Mouse (Mus musculus): ENCODE measurements around the gene Stat6. TPM values are rescaled to one million over a fixed set of nuclear protein-coding genes. Genes with fewer than 3 reads are reported as not detected.

The Stat6 gene
- polyA plus RNA-seq, 1 experiment = 12.6 TPM

DNA sequence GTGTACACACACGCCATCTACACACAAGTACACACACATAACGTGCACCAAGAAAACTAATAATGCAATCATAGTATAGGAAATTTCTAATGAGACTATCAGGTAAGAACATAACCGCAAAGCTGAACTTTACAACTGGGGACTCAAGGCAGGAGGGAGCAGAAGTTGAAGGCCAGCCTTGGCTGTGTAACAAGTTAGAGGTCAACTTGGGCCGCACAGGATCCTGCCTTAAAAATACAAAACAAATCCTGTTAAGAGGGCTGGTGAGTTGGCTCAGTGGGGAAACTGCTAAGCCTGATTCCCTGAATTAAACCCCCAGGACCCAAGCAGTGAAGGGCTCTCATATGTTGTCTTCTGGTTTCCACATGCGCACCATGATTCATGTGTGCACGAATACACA, 40.6 kb upstream of the Stat6 start:
- Histone ChIP-seq H3K4me1 (ENCODE audit: control insufficient read depth, insufficient read depth, low read length) (peaks cover 13% of the 10 kb centered on the region), H3K27ac (ENCODE audit: insufficient read depth, low read length) (no peak overlapping the region), H3K4me3 (ENCODE audit: insufficient read depth, low read length) (no peak overlapping the region)
- TF ChIP-seq CTCF (IDR thresholded peaks at IDR 0.05; ENCODE audit: extremely low read depth, insufficient read depth, low read length) = no peak
- TF ChIP-seq POLR2A (IDR thresholded peaks at IDR 0.05; ENCODE audit: extremely low read depth, insufficient read depth, low read length) = no peak

DNA sequence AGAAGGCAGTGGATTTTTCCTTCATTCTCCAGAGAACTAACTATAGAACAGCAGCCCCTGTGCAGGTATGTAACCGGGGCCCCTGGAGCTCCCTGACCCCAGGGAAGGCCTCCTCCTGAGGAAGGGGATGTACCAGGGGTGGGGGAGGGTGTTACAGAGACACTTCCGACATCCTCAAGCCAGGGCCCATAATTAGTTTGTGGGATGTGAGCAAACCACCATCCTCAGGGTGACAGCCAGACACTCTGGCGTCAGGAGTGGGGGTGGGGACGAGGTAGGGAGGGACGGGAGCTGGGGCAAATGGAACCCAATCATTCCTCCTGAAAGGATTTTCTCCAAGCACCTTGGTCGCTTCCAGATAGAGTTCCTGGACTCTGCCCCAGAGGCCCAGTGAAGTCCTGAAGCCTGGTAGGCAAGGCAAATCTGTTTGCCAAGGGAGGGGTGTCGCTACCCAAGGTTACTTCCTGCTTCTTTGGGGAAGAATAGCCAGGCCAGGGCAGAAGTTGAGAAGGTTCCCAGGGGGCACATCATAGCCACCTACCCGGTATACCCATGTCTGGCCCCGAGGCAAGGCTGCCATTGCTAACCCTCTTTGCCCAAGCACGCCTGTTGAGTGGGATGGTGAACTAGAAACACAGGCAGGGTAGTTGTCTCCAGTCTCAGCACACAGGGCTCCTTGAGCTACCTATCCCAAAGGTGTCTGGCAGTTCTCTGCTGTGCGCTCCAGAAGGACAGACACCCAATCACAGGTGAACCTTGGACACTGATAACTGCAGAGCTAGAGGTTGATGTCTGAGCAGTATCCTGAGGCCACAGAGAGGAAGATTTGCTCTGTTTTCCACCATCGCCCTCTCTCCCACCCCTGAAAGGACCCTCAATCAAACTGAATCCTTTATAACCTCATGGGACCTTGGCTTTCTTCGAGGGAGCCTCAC, 39.1 kb upstream of the Stat6 start:
- peaks cover 3% of the 10 kb centered on the region for H3K4me1 ChIP-seq (ENCODE audit: control insufficient read depth, insufficient read depth, low read length)
- no peak overlapping the region for H3K27ac ChIP-seq (ENCODE audit: insufficient read depth, low read length)
- no peak overlapping the region for H3K4me3 ChIP-seq (ENCODE audit: insufficient read depth, low read length)

DNA sequence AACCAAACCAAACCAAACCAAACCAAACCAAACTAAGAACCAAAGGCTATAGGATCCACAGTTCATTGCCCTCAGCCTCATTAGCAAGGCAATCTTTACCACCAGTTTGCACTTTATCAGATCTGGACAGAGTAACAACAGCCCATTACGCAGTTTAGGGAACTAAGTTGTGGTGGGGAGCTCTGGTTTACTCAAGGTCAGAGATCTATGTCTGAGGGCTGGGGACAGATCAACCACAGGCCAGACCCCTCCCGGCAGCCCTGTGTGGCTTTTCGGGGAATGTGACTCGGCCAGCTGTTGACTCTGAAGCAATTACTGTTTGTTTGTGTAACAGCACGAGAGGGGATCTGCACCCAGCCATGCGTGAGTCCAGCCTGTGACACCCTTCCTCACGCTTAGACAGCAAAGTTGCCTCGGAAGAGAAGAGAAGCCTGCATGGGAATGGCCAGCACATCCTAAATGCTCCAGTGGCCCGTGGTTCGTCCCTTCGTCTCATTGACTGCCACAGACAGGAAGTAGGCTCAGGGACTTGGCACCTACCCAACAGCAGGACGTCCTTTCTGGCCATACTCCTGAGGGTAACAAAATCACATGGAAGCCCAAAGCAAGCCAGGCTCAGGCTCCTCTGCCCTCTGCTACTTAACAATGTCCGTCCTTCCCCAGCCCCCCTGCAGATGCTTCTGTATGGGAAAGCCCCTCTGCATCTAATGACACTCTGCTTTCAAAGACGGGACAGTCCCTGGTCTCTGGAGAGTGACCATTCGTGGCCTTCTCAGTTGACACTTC, 38.1 kb upstream of the Stat6 start:
- TF ChIP-seq POLR2A (IDR thresholded peaks at IDR 0.05; ENCODE audit: extremely low read depth, insufficient read depth, low read length) = no peak
- no peak for TF ChIP-seq CTCF (IDR thresholded peaks at IDR 0.05; ENCODE audit: extremely low read depth, insufficient read depth, low read length)
- Histone ChIP-seq H3K27ac (ENCODE audit: insufficient read depth, low read length) (0 out of 2 replicates have a peak overlapping the region, but pooled peaks have one; percentile 0), H3K4me3 (ENCODE audit: insufficient read depth, low read length) (no peak overlapping the region), H3K4me1 (ENCODE audit: control insufficient read depth, insufficient read depth, low read length) (peaks cover 2% of the 10 kb centered on the region; the same call in 1 of the 2 replicates)

More for the DNA sequence above, 39.1 kb upstream of the Stat6 start:
- TF ChIP-seq CTCF (IDR thresholded peaks at IDR 0.05; ENCODE audit: extremely low read depth, insufficient read depth, low read length) (no peak), POLR2A (IDR thresholded peaks at IDR 0.05; ENCODE audit: extremely low read depth, insufficient read depth, low read length) (no peak)

DNA sequence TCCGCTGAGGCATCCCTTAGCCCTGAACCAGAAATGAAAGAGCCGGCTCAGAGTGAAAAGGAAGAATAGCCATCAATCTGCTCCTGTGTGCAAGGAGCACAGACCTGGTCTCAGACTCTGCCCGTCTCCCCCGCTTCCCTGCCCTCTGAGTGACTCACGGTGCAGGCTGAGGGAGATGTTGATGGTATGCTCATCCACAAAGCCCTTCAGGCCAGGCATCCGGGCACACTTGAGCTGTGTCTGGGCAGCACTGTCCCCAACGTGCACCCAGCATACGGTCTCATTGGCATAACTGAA, 37.6 kb upstream of the Stat6 start:
- Histone ChIP-seq H3K27ac (ENCODE audit: insufficient read depth, low read length) (no peak overlapping the region), H3K4me1 (ENCODE audit: control insufficient read depth, insufficient read depth, low read length) (peaks cover 2% of the 10 kb centered on the region; the same call in 1 of the 2 replicates), H3K4me3 (ENCODE audit: insufficient read depth, low read length) (no peak overlapping the region)
- TF ChIP-seq CTCF (IDR thresholded peaks at IDR 0.05; ENCODE audit: extremely low read depth, insufficient read depth, low read length) (no peak), POLR2A (IDR thresholded peaks at IDR 0.05; ENCODE audit: extremely low read depth, insufficient read depth, low read length) (no peak)

DNA sequence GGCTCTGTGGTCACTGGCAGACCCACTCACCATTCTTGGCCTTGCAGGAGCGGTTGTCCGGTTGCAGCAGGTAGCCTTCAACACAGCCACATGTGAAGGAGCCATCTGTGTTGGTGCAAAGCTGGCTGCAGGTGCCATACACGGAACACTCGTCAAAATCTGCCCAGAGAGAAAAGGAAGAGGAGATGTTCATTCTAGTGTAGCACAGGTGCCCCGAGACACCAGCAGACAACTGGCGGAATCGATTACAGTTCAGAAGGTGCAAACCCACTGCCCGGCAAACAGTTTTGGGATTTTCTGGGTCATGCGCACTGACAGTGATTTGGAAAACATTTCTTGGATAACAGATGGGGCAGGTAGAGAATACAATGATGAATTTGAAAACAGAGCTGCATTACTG, 37.0 kb upstream of the Stat6 start:
- H3K4me3 ChIP-seq (ENCODE audit: insufficient read depth, low read length) = no peak overlapping the region
- peaks cover 2% of the 10 kb centered on the region; the same call in 1 of the 2 replicates for H3K4me1 ChIP-seq (ENCODE audit: control insufficient read depth, insufficient read depth, low read length)
- TF ChIP-seq POLR2A (IDR thresholded peaks at IDR 0.05; ENCODE audit: extremely low read depth, insufficient read depth, low read length) (no peak), CTCF (IDR thresholded peaks at IDR 0.05; ENCODE audit: extremely low read depth, insufficient read depth, low read length) (no peak)
- no peak overlapping the region for H3K27ac ChIP-seq (ENCODE audit: insufficient read depth, low read length)

DNA sequence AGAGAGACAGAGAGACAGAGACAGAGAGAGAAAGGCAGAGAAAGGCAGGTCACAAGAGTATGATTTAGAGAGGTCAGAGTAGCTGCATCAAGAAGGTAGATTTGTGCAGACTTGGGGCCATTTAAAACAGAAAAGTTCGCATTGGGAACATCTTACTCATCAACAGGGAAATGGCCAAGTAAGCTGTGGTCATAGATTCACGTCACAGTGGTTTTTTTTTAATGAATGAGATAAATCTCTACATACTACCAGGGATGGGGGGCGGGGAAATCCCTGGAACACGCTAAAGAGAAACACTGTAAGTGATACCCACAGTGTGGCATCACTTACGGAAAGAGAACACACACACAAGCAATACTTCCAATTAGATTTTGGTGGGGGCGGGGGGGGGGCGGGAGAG, 35.7 kb upstream of the Stat6 start:
- no peak overlapping the region for H3K4me3 ChIP-seq (ENCODE audit: insufficient read depth, low read length)
- H3K27ac ChIP-seq (ENCODE audit: insufficient read depth, low read length) = no peak overlapping the region
- H3K4me1 ChIP-seq (ENCODE audit: control insufficient read depth, insufficient read depth, low read length) = peaks cover 2% of the 10 kb centered on the region; the same call in 1 of the 2 replicates
- no peak for TF ChIP-seq CTCF (IDR thresholded peaks at IDR 0.05; ENCODE audit: extremely low read depth, insufficient read depth, low read length)
- TF ChIP-seq POLR2A (IDR thresholded peaks at IDR 0.05; ENCODE audit: extremely low read depth, insufficient read depth, low read length) = no peak

DNA sequence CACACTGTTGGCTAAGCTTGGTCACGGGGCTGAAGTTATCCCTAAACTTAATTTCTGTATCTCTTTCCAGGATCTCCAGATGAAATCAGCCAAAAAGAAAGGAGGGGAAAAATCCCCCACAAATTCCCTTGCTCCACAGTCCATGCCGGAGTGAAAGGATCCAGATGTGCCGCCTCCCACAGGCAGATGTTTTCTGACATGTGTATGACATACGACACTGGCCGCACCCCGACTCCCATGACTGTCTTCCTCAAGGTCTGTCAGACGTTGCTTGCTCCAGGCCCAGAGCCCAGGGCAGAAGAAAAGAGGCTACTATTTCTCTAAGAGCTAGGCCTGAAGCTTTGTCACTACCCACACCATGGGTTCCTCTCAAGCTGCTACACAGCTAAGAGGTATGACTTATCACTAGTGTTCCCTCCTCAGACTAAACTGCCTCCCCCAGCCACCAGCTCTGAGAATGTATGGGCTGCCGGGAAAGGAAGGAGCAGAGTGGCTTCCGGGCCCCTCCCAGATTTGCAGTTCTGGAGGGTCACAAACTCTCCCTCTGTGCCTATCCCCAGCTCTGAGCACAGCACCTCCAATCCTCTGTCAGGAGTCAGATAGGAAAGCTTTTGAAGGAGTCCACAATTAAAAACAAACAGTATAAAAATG, 33.2 kb upstream of the Stat6 start:
- Histone ChIP-seq H3K4me1 (ENCODE audit: control insufficient read depth, insufficient read depth, low read length) (peaks cover 1% of the 10 kb centered on the region; the same call in 1 of the 2 replicates), H3K4me3 (ENCODE audit: insufficient read depth, low read length) (no peak overlapping the region), H3K27ac (ENCODE audit: insufficient read depth, low read length) (no peak overlapping the region)
- TF ChIP-seq CTCF (IDR thresholded peaks at IDR 0.05; ENCODE audit: extremely low read depth, insufficient read depth, low read length) (no peak), POLR2A (IDR thresholded peaks at IDR 0.05; ENCODE audit: extremely low read depth, insufficient read depth, low read length) (no peak)

DNA sequence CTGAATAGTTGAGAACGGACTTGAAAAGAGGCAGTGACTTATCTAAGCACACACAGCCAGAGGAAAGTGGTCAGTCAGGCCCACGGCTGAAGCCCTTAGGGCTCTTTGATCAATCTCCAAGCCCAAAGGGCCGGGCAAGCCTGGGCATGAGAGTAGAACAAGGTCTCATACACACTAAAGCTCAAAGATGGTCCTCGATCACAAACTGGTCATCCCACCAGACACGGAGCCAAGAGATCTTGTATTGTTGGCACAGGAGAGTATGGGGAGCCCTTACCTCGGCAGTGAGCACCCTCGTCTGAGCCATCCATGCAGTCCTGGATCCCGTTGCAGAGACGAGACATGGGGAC, 32.7 kb upstream of the Stat6 start:
- no peak for TF ChIP-seq POLR2A (IDR thresholded peaks at IDR 0.05; ENCODE audit: extremely low read depth, insufficient read depth, low read length)
- no peak overlapping the region for H3K27ac ChIP-seq (ENCODE audit: insufficient read depth, low read length)
- H3K4me1 ChIP-seq (ENCODE audit: control insufficient read depth, insufficient read depth, low read length) = peaks cover 1% of the 10 kb centered on the region; the same call in 1 of the 2 replicates

DNA sequence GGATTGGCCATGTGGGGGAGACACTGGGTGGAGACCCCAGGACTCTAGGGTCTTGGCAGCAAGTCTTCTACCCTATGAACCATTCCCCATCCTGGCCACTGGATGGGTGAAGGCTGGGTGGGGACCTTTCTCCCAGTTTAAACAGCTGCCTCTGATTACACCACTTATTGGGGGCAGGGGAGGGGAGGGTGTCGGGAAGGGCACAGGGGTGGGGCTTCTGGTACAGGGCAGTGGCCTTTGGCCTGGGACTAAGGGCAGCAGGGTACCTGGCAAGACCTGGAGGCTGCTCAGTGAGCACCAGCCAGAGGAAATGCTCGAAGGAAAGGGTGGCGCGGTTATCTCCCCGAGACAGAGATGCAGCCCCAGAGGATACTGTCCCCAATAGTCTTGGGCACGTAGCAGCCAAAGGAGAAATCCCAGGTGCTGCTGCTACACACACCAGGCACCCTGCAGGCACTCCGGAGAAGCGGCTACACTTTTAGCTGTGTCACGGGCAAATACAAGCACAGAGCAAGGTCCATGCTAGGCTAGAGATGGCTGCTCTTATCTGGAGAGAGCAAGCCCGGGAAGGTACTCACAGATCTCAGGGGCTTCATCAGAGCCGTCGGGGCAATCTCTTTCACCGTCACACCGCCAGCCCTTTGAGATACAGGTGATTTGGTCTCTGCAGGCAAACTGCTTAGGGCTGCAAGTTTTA, 30.6 kb upstream of the Stat6 start:
- H3K27ac ChIP-seq (ENCODE audit: insufficient read depth, low read length) = no peak overlapping the region
- peaks cover 11% of the 10 kb centered on the region; the same call in 1 of the 2 replicates for H3K4me1 ChIP-seq (ENCODE audit: control insufficient read depth, insufficient read depth, low read length)
- TF ChIP-seq CTCF (IDR thresholded peaks at IDR 0.05; ENCODE audit: extremely low read depth, insufficient read depth, low read length) = no peak
- no peak for TF ChIP-seq POLR2A (IDR thresholded peaks at IDR 0.05; ENCODE audit: extremely low read depth, insufficient read depth, low read length)
- no peak overlapping the region for H3K4me3 ChIP-seq (ENCODE audit: insufficient read depth, low read length)

More for the DNA sequence above, 32.7 kb upstream of the Stat6 start:
- H3K4me3 ChIP-seq (ENCODE audit: insufficient read depth, low read length) = no peak overlapping the region
